Mouse (Mus musculus) ovary, adult 18-20 months (tissue): ENCODE results near the gene Gpat3.

Experiments used
- DNase-seq: peaks from one replicate; pipeline ENCODE4 v3.0.0; 2022; ENCODE audit warnings: low spot score, mixed read lengths

The Gpat3 gene

GRCm38 (mm10) chr5:100861140-100861539, 15.6 kb downstream of the Gpat3 start:
- DNase-seq: no peak

DNA sequence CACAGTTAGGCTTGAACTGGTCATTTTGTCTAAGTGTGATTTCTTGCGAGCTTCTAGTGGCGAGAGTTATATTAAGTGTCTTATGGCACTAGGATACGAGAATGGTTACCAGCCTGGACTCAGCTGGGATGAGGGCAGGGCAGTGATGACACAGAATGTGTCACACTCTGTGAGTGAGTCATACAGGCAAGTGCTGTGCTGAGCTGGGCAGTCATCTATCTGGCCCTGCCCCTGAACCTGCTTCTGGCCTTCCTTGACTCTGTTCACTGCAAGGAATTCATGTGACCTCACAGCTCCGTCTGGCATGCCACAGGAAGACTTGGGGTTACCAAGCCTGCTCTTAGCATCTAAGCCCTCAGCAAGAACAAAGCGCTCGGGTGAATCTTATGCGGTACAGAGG, 16.3 kb downstream of the Gpat3 start:
- DNase-seq: no peak

DNA sequence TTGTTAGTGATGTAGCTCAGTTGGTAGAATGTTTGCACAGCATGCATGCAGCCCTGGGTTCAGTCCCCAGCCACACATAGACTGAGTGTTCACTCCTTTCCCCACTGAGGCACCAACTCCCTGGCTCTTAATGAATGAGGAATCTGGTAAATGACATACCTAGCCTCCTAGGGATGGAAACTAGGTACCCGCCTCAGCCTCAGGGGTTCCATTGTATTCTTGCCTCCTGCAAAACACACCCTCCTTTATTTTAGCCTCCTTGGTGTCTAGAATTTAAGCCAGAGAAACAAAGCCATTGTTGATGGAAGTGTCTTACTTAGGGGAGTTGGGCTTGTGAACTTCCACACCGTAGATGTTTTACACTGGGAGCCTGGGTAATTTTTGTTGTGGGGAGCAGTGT, 17.6 kb downstream of the Gpat3 start:
- DNase-seq: no peak

DNA sequence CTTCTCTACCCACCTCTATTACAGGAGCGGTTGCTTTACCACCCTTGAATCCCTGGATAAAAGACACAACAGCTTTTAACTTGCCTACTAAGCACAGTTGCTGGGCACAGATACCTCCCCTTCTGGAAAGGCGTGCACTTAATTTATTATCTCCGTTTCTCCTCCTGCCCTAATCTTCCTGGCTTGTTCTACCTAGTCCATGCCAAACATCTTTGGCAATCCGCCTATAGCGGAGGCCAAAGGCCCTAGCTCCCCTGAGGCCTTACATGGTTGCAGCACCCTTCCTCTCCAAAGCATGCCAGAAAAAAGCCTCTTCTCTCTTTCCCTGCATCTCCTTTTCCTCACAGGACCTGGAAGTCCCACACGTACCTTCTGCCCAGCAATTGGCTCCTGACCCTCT, 18.9 kb downstream of the Gpat3 start:
- peak; percentile 12 for DNase-seq

GRCm38 (mm10) chr5:100866183-100866582, 20.7 kb downstream of the Gpat3 start:
- no peak for DNase-seq

GRCm38 (mm10) chr5:100869197-100869895, 23.8 kb downstream of the Gpat3 start:
- DNase-seq: no peak

DNA sequence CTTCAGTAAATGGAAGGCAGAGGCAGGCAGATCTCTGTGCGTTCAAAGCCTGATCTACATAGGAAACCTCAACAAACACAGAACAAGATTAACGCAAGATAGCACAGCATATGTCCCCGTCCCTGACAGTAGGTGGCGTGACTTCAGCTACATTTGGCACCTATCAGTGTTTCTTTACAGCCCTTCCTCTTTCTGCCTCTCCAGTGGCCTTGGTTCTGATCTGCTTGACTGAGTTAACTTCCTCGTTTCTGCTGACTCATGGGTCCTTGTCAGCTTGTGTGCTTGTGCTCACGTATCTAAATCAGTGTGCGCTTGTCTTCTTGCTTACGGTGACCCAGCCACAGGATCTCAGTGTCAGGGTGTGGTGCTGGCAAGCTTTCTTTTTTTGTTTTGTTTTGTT, 26.5 kb downstream of the Gpat3 start:
- no peak for DNase-seq

GRCm38 (mm10) chr5:100874721-100875120, 29.2 kb downstream of the Gpat3 start:
- no peak for DNase-seq

DNA sequence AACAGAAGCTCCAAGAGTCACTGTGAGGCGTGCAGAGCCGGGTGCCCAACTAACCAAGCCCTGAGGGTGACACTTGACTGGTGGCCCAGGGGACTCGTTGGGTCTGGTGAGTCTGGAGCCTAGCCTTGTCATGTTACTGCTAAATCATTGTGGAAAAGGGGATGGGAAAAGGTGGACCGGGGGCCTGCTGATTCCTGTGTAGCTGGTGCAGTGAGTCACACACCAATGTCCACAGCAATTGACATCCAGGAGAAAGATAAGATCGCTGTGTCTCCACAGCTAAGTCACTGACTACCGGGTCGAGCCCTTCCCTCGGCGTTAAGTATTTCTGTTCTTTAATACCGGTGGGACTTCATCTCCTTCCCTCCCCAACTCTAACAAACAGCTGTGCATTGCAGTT, 29.7 kb downstream of the Gpat3 start:
- DNase-seq: no peak

DNA sequence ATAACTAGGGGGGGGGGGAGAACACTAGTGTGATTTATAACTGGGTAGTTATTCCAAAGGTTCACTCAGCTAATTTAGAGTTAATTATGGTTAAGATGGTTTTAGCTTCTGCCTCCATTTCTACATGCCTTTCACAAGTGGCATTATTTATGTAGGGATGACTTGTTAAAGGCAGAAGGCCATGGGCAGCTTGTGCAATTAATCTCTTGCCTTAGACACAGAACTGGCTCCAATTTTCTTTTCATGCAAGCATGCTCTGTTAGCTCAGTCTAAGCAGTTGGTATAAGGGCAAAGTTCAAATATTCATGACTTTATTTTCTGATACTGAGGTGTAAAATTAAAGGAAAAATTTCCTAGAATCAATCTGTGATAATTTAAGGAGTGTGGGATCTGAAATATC, 31.5 kb downstream of the Gpat3 start:
- no peak for DNase-seq

DNA sequence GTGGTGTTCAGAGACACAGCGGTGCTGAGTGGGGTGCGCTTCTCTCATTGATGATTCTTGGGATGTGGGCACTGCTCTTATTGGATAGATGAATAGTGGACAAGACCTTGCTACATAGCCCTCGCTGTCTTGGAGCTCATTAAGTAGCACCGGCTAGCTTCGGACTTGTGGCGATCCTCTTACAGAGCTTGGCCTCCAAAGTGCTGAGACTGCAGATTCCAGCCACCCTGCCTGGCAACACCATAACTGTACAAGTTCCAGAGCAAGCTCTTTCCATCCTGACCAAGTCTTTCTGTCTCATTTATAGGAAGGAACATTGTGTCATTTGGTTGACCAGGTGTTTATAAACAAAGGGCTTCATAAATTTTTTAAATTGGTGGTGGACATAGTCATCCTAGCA, 39.7 kb downstream of the Gpat3 start:
- no peak for DNase-seq

GRCm38 (mm10) chr5:100886331-100886988, 40.9 kb downstream of the Gpat3 start:
- no peak for DNase-seq

GRCm38 (mm10) chr5:100896199-100896598, 50.7 kb downstream of the Gpat3 start:
- no peak for DNase-seq

DNA sequence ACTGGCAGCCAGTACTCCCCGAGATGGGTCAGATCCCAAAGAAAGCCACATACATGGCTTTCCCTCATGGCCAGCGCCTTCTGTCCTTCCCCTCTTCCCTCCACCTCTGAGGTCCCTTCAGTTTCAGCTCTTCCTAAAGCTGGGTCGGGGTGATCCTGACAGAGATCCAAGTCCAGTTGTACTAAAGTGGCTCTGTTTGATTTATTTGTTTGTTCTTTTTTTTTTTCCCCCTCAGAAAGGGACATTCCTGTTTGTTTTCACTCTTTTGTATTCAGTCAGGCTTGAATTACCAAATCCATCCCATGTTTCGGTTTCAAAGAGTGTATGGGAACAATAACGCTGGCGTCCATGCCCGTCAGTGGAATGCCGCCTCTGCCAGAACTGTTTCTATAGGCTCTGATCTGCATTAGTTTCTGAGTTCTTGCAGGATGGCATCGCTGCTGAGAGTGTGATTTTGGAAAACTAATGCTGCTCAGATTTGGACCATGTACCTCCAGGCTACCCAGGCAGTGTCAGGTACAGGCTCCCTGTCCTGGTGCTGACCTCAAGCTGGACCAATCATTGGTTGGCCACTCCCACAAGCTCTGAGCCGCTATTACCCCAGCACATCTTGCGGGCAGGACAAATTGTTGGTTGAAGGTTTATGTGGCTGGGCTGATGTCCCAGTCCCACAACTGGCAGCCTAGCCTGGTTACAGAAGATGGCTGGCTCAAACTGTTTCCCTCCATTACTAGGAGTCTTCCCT, 54.4 kb downstream of the Gpat3 start:
- no peak for DNase-seq

DNA sequence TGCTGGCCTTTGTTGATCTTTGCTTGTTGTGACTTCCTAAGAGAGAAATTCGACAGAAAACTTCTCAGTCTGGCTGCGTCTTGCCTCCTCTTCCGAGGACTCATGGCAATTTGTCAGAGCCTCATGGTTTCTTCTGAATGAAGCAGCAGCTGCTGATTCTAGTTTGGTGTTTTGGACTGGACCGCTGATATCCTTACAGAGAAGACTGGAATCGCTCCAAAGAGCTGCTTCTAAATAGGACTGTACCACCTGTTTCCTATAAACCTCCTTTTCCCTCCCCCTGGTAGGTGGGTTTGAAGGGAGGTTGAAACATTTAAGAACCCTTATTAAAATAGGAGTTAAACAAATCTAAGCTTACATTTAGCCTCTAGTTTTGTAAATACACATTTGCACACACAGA, 55.5 kb downstream of the Gpat3 start:
- DNase-seq: no peak

- no peak for DNase-seq
Observed at GRCm38 (mm10) chr5:100908478-100908877, 63.0 kb downstream of the Gpat3 start.

- DNase-seq: no peak
Observed at GRCm38 (mm10) chr5:100908901-100909300, 63.4 kb downstream of the Gpat3 start.

DNA sequence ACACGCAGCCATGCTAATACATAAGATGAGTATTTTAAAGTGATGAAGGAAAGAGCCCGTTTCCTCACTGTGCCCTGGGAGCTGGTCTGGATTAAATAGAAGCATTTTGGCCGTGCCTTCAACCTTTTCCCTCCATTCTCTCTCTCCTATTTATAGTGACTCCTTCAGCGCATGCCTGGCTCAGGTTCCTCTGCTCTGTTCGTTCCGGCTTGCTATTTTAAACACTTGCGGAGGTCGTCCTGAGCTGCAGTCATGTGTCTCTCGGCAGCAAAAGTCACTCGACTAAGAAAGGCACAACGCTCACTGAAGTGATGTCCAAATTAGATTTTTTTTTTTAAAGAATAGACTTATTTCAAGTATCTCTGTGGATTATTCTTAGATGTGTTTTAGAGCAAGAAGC, 64.2 kb downstream of the Gpat3 start:
- DNase-seq: no peak

- no peak for DNase-seq
Observed at GRCm38 (mm10) chr5:100911502-100912097, 66.1 kb downstream of the Gpat3 start.

GRCm38 (mm10) chr5:100912366-100912765, 66.9 kb downstream of the Gpat3 start:
- no peak for DNase-seq

GRCm38 (mm10) chr5:100913274-100913673, 67.8 kb downstream of the Gpat3 start:
- no peak for DNase-seq

- DNase-seq: no peak
Observed at GRCm38 (mm10) chr5:100914989-100915388, 69.5 kb downstream of the Gpat3 start.

DNA sequence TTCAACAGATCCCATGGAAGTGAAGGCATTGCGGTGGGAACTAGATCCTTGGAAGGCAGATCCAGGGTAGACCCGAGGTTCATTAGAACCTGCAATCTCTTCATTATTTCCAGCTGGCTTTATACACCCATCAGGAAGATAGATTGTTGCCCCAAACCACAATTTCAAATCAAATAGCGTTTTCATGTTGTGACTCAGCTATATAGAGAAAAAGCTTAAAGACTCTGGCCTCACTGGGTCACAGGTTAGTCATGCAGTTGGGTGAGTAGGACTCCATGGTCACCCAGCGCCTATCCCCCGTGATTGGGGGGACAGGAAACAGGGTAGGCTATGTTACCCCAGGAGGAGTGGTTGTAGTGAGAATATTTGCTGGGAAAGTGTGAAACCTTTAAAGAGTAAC, 69.9 kb downstream of the Gpat3 start:
- DNase-seq: no peak
